Mouse (Mus musculus) megakaryocyte progenitor cell, adult 5-6 weeks (primary cell): ENCODE results near the gene Mymk. TPM values are rescaled to one million over a fixed set of nuclear protein-coding genes. Genes with fewer than 3 reads are reported as not detected.

ENCODE experiments used
- ATAC-seq: replicated peaks from 2 replicates; pipeline ENCODE4 v1.8.0; 2016; ENCODE audit warnings: mild to moderate bottlenecking, moderate TSS enrichment, inconsistent platforms; ENCODE audit not compliant: poor library complexity
- total RNA-seq, 2 experiments: library from RNA; stranded (forward) in 1 of 2; stranded (reverse) in 1 of 2; fragments of 157-497, 149-512 nt in 1 of 2; fragments of 200-1000 nt in 1 of 2; gene quantifications; 2 replicates each; pipeline versions ENCODE4 v1.2.3 to v1.2.4; 2015 to 2017

Mymk gene
- total RNA-seq (2015) (not detected in 2 replicates), total RNA-seq (2017) (not detected in 2 replicates)

- no peak for ATAC-seq
Observed at GRCm38 (mm10) chr2:27071978-27072377, at the start of gene Mymk. Gene Mymk (minus strand): TSS chr2:27072179.

DNA sequence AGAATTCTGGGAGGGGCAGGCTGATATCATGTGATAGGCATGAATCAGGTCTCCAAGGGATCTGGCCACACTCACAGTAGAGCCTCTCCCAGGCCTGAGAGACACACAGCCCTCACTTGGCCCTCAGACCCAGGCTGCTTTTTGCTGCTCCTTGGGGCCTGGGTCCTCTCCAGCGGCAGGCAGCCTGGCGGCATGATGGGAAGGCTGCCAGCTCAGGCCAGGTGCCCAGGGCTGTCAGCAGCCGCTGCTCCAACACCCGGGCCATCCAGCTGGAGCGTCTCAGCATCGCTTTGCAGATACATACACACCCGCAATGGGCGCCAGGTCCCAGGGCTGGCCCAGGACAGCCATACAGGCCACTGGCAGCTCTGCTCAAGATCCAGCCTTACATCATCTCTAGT is 48.3 kb upstream of the Mymk start:
- 0 out of 2 replicates have a peak, but pooled peaks have one; percentile 12 for ATAC-seq

- no peak for ATAC-seq
Observed at GRCm38 (mm10) chr2:27119766-27120165, 47.8 kb upstream of the Mymk start.

DNA sequence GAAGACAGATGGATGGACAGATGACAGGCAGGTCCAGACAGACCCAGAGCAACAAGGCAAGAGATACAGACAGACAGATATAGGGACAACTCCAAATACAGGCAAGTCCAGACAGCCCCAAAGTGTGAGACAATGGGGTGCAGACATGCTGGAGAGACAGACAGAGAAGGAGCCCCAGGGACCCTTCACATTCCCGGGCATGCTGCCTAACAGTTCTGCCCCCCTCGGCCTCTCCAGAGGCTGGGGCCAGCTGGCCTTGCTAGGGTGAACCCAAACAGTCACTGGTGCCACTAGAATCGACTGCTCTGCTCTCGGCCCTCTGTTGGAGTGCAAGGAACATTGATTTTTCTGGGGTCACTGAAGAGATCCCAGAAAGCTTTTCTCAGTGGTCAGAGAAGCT is 46.5 kb upstream of the Mymk start:
- no peak for ATAC-seq

GRCm38 (mm10) chr2:27114169-27114568 is 42.2 kb upstream of the Mymk start:
- no peak for ATAC-seq

- ATAC-seq: no peak
Observed at GRCm38 (mm10) chr2:27112585-27112984, 40.6 kb upstream of the Mymk start.

- ATAC-seq: no peak
Observed at GRCm38 (mm10) chr2:27109052-27109451, 37.1 kb upstream of the Mymk start.

- no peak for ATAC-seq
Observed at GRCm38 (mm10) chr2:27108144-27108543, 36.2 kb upstream of the Mymk start.

DNA sequence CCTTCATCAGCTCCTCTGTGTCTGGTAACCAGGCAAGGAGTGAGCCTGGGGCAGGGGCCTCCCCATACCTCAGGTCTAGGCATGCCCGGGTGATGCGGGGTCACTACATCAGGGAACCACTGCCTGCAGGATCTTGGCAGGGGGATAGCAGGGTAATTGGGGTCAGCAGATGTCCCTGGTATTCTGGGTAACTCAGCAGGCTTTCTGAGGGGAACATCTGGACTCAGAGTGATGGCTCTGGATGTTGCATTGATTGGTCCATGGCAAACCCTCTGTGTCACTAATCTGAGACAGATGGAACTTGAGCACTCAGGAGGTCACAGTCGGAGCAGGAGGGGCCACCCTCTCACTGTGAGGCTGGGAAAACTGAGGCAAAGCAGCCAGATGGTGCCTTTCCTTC is 34.8 kb upstream of the Mymk start:
- no peak for ATAC-seq

GRCm38 (mm10) chr2:27103554-27103953 is 31.6 kb upstream of the Mymk start:
- no peak for ATAC-seq

DNA sequence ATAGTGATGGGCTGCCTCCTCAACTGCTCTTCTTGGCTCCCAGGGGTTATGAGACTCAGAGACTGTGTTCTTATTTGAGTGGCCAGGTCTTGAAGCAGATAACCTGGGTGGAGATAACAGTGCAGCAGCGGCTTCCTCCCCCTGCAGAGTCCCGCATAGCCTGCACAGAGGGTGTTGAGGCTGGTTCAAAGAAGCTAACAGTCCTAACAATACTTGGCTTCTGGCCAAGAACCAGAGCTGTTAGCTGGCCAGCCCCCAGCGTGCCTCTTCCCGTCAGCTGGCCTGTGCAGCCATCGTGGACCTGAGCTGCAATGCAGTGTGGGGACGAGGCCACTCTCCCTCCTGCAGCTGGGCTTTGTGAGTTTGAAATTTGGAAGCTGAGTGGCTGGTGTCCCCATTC is 25.8 kb upstream of the Mymk start:
- ATAC-seq: no peak

- ATAC-seq: no peak
Observed at GRCm38 (mm10) chr2:27097241-27097656, 25.3 kb upstream of the Mymk start.

- no peak for ATAC-seq
Observed at GRCm38 (mm10) chr2:27096341-27096981, 24.5 kb upstream of the Mymk start.

GRCm38 (mm10) chr2:27095178-27095577 is 23.2 kb upstream of the Mymk start:
- ATAC-seq: no peak

GRCm38 (mm10) chr2:27089238-27089637 is 17.3 kb upstream of the Mymk start:
- no peak for ATAC-seq

DNA sequence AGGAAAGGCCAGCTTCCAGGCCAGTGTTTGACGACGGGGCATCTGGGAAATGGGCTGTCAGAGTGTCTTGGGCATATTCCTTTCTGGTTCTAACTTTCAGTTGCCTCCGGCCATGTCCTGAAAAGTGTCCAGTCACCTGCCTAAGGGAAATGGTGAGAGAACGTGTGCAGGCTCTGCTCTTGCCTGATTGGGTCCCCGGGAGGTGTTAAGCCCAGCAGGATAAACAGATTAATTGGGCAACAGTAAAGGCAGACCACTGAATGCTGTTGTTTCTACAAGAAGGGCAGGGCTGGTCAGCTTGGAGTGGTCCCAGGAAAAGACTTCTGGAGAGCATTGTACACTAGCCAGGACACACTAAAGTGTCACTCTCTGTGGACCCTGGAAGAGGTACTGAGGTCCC is 16.7 kb upstream of the Mymk start:
- no peak for ATAC-seq

GRCm38 (mm10) chr2:27088071-27088644 is 16.2 kb upstream of the Mymk start:
- ATAC-seq: no peak

- no peak for ATAC-seq
Observed at GRCm38 (mm10) chr2:27087581-27087980, 15.6 kb upstream of the Mymk start.

GRCm38 (mm10) chr2:27086483-27087010 is 14.6 kb upstream of the Mymk start:
- no peak for ATAC-seq

DNA sequence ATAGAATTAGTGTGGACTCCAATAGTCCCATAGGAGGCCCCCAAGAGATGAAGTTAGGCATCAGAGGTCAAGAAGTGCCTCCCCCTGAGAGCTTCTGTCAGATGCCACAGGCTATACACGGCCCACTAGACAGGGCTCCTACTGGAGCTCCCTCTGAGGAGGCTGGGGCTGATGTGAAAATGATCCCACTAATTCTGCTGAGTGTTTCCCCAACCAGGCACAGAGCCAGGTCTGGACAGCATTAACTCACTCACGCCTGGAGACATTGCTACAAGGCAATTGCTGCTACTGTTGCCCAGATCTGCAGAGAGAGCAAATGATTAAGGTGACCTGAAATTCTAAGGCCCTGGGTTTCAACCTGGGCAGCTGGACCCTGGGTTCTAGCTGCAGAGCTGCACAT is 13.8 kb upstream of the Mymk start:
- no peak for ATAC-seq

DNA sequence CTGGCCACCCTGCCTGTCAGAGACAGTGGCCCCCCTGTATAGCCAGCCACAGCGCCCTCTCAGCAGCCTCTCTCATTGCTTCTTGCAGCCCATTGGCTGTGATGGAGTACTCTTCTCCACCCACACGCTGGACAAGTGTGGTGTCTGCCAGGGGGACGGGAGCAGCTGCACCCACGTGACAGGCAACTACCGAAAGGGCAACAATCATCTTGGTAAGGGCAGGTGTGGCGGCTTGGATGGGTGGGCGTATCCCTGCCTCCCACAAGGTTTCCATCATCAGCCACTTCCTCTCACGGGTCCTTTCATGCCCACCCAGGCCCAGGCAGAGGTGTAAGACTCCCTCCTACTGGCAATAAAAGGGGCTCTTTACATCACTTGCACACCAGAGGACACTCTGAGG is 13.0 kb upstream of the Mymk start:
- ATAC-seq: no peak

DNA sequence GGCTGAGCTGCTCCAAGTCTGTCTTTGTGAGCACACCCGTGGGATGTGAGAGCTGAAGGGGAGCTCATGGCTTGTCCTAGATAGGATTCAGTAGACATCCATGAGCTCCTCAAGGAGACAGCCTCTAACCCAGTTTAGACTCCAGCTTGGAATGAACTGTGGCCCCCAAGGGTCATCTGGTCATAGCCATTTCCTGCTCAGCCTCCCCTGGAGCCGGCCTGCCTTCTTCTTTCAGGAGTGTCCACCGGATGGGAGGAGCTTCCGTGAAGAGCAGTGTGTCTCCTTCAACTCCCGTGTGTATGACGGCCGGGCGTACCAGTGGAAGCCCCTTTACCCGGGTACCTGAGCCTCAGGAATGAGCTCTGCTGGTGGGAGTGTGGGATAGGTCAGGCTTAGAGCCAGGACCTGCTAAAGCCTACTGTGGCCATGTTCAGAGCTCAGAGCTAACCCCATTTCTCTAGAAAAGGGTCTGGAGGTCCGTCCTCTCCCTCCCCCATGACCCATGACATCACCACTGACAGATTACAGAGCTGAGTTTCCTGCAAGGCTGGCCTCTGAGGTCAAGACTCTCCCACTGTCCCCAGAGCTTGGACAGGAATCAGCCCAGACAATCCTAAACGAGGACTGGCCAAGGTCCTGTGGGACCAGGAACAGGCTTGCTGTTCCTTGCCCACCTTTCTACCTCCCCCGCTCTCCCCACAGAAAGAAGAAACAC is 11.9 kb upstream of the Mymk start:
- ATAC-seq: no peak
